Mouse (Mus musculus) brain, embryonic 14.5 days (tissue): Measurements from ENCODE around the gene Bcas3. TPM values are rescaled to one million over a fixed set of nuclear protein-coding genes. Genes with fewer than 3 reads are reported as not detected.

Experiments
- DNase-seq: peaks from one replicate; pipeline ENCODE4 v3.0.0-alpha.2; 2011; ENCODE audit warnings: low read depth
- CTCF ChIP-seq: fragments of 200-500 bp; IDR thresholded peaks from 2 replicates; pipeline ENCODE4 v1.5.1; 2012; ENCODE audit warnings: inconsistent platforms, mild to moderate bottlenecking, moderate library complexity, borderline replicate concordance; ENCODE audit not compliant: insufficient read depth, insufficient read length; ENCODE audit errors: extremely low read depth
- POLR2A ChIP-seq: fragments of 200-500 bp; IDR thresholded peaks from 2 replicates; pipeline ENCODE4 v1.6.1; 2012; ENCODE audit warnings: mild to moderate bottlenecking, inconsistent platforms, borderline replicate concordance; ENCODE audit not compliant: poor library complexity, insufficient read depth, insufficient read length, severe bottlenecking; ENCODE audit errors: extremely low read depth
- polyA plus RNA-seq: library from polyadenylated mRNA; depleted of rRNA; stranded (reverse); fragments of >200 nt; gene quantifications from 2 replicates; pipeline ENCODE4 v1.2.3, GENCODE M21; 2012

Bcas3 gene
- polyA plus RNA-seq, 1 experiment = 26.2 TPM

DNA sequence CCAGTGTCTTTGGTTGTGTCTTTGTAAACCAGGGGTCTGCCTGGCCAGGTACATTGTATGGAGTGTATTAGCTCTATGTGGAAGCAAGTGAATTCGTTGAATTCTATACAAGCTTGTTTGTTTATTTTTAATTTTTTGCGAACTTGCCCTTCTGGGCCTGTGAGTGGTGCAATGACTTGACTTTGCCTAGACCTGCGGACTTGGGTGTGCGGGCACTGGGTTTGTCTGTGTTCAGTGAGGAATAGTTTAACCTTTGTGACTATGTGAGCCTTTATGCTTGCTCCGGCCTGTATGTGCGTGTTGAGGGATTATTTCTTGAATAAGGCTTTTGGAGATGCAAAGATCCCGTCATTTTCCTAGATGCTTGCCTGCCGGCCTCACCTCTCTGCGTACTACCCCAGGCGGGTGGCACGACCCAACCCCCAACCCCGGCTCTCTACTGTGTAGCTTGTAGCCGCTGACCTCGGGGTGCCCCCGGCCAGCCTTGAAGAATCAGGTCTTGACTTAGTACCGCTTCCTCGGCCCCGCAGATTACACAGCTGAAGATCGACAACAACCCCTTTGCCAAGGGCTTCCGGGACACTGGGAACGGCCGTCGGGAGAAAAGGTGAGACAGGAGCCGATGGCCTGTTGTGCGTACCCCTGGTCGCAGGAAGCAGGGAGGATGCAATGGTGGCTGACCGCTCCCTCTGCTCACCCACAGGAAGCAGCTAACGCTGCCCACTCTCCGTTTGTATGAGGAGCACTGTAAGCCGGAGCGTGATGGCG, 483.7 kb downstream of the Bcas3 start:
- TF ChIP-seq POLR2A (no peak), CTCF (no peak)
- no peak for DNase-seq

DNA sequence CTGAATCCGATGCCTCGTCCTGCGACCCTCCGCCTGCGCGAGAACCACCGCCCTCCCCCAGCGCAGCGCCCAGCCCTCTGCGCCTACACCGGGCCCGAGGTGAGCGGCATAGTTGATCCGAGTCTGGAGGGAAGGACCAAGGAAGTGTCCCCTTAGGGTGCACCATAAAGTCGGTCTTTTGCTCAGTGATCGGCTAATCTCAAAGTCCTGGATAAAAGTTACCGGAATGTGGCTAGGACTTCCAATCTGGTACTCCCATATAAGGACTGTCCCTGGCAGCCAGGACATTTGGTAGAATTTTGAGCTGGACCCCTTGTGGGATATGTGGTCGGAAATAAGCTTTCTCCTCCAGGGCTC, 484.3 kb downstream of the Bcas3 start:
- DNase-seq = no peak
- TF ChIP-seq POLR2A = no peak
- TF ChIP-seq CTCF = no peak

DNA sequence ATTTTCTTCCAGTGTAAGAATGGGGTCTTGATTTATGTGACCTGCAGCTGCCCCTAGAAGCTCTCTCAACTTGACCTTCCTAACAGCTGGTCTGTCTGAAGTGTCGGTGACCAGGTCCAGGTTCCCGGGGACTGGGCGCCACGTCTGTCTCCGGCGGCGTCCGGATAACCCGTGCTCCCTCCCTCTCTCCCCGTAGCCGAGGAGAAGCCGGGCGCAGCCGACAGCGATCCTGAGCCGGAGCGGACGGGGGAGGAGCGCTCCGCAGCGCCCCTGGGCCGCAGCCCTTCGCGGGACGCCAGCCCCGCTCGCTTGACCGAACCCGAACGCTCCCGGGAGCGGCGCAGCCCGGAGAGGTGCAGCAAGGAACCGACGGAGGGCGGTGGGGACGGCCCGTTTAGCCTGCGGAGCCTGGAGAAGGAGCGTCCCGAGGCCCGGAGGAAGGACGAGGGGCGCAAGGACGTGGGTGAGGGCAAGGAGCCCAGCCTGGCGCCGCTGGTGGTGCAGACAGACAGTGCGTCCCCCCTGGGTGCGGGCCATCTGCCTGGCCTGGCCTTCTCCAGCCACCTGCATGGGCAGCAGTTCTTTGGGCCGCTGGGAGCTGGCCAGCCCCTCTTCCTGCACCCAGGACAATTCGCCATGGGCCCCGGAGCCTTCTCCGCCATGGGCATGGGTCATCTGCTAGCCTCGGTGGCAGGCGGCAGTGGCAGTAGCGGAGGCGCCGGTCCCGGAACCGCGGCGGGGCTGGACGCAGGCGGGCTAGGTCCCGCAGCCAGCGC, 484.9 kb downstream of the Bcas3 start:
- TF ChIP-seq POLR2A = no peak
- no peak for TF ChIP-seq CTCF

DNA sequence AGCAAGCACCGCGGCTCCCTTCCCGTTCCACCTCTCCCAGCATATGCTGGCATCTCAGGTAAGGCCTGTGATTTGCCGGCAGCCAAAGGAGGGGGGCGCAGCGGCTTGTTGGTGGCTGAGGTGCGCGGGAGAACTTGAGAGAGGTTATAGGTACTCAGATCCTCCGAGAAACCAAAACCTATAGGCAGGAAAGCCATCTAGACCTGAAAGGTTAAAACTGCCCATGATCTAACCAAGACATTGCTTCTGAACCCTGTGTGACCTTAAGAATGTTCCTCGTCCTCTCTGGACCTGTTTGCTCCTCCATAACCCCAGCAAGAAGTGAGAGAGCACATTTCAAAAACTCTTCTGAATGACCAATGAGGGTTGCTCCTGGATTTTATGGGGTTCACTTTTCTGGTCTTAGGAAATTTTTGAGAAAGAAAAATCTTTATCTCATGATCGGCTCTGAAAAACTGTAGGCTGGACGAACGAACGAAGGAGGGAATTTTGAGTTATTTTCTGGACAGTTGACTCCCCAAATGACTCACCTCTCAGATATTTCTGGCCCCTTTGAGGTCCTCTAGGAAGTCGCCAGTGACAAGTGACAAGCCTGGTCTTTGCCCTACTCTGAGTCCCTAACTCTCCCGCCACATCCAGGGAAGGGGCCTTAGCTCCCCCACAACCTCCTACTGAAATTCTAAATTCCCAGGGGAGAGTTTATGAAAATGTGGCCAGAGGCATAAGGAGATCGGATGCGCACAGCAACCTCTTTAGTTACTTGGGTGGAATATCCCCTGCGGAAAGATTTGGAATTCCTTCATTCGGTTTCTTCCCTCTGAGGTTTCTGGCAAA, 485.7 kb downstream of the Bcas3 start:
- DNase-seq = no peak
- TF ChIP-seq CTCF (no peak), POLR2A (no peak)

More for the DNA sequence above, 484.9 kb downstream of the Bcas3 start:
- no peak for DNase-seq

DNA sequence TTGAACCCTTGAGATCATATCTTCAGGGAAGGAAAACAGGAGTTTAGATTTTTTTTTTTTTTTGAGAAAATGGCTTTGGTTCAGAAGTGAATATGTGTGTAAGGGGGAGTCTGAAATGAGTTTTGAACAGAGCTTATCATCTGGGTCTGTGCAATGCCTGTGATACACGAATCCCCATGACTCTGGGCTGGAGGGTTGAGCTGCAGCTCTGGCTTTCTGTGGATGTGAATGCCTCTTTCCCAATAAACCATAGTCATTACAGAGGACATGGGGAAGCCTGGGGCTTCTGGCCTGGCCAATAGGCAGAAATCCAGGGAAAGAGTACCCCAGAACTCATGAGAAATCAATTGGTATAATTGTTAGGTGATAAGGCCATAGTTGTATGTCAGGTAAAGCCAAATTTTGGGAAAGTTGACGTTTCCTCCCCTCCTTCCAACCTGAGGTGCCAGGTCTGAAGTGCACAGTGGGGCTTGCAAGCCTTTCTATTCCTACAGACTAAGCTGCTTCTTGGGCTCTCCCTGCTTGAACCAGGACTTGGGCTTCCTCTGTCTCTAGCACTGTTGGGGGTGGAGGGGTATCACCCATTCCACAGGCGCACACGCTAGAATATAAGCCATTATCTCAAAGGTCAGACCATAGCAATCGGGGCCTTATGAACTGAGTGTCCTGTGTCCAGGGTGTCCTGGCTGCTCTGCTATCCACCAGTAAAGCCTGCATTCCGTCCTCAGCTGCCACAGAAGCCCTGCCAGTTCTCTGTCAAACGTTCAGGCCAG, 486.5 kb downstream of the Bcas3 start:
- no peak for DNase-seq
- TF ChIP-seq CTCF (no peak), POLR2A (no peak)

DNA sequence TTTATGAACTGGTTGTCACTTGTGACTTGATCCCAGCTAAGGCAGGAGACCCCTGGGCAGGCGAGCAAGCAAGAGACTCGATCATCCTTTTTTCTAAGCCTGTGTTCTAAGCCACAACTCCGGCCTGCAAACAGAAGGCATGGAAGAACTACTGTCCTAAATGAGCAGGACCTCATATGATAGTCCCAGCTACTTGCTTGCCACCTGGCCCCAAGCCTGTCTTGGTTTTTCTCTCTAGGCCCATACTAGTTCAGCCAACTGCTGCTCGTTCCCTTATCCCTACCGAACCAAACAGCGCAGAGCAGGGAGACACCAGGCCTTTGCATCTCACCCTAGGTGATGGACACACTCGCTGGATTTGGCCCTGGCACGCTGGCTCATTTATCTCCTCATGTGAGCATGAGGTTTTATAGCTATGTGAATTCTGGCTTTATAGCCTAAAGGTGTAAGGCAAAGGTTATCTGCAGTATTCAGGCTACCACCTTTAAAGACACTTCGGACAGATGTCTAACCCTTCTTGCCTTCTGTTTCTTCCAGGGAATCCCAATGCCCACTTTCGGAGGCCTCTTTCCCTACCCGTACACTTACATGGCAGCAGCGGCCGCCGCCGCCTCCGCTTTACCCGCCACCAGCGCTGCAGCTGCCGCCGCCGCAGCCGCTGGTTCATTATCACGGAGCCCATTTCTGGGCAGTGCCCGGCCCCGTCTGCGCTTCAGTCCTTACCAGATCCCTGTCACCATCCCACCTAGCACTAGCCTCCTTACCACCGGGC, 487.2 kb downstream of the Bcas3 start:
- TF ChIP-seq CTCF (no peak), POLR2A (no peak)
- peak; percentile 48 for DNase-seq

DNA sequence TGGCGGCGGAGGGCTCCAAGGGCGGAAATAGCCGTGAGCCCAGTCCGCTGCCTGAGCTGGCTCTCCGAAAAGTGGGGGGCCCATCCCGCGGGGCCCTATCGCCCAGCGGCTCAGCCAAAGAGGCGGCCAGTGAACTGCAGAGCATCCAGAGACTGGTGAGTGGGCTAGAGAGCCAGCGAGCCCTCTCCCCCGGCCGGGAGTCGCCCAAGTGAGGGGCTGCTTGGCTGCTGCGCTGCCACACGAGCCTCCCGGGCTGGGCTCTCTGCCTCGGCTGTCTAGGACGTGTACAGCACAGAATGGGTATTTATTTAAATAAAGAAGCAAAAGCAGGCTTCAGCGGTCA, 487.8 kb downstream of the Bcas3 start:
- no peak for DNase-seq
- TF ChIP-seq POLR2A = no peak
- TF ChIP-seq CTCF = no peak

DNA sequence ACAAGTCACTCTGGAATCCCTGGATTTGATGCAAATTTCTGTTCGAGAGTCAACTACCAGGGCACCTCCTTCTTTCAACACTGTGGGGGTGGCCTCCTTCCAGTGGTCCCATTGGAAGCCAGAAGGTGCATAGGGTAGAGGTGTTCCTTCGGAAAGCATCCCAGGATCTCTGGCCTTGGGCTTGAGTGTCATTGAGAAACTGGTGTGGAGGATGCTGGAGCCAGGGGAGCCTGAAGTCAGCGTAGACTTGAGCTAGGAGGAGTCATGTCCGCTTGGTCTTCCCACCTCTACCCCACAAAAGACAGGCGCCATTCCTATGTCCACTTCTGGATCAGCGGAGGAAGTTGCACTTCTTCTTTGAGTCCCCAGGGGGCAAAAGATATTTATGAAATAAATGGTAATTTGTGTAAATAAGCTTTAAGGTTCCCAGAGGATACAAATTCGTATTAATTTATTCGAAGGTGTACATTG, 488.3 kb downstream of the Bcas3 start:
- no peak for DNase-seq
- TF ChIP-seq POLR2A (no peak), CTCF (peak; percentile 6; the same call in 1 of the 2 replicates)

DNA sequence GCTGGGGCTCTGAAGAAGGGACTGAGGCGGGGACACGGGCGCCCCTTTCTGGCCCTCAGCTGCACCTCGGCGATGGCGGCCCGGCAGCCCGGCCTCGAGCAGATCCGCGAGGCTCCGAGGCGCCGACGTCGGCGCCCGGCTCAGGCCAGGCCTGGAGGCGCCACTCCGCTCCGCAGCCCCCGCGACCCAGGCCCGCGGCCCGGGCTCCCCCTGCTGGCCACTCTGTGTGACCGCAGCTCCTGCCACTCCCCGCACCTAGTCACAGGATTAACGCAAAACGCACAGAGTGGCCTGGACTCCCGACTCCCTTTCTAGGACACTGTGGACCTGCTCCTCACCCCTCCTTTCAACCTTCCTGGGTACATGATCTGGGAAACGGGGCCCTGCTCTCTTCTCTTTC, 489.0 kb downstream of the Bcas3 start:
- peak; percentile 83 for DNase-seq
- TF ChIP-seq CTCF (peak; percentile 80), POLR2A (no peak)

DNA sequence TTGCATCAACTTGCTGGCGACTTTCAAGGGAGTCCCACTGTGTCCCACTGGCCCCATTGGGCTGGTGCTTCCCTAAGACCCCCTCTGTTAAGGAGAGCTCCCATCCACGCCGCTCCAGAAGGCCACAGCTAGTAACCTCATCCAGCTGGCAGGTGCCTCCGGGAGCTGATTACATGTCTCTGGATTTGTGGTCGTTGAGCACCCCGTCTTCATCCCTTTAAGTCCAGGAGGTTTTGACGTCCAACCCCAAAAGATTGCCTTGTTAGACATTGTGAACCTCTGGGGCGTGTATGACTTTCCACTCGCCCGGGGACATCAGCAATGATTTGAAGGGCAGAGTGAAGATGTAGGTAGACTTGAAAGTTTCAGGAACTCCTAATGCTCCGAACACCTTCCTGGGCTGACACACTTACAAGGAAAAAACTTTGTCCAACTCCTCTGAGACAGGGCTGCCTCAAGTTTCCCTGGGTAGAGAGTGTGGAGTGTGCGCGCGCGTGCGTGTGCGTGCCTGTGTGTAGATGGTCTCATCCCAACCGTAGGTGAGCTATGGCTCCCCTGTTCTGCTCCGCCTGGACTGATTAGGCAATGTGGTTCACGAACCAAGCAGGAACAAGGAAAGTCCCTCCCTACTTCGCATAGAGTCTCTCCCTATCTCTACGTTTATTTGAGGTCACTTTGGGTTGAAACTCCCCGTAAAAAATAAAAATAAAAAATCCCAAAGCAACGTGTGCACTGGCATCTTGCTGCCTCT, 489.8 kb downstream of the Bcas3 start:
- TF ChIP-seq CTCF (no peak), POLR2A (no peak)
- no peak for DNase-seq

DNA sequence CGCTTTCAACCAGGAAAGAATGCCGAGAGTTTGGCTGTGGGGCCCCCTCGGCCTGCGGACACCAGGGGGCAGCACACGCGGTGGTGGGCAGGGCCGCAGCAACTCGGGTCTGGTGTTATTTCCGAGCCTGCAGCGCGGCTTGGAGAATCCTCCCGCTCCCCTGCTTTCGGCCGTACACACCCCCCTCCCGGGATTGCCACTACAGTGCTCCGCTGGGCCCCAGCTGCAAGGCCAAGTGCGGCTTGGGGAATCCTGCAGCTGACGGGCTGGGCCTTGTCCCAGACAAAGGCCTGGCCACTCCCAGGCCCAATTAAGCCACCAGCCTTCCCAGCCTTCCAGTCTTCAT, 490.4 kb downstream of the Bcas3 start:
- TF ChIP-seq POLR2A (no peak), CTCF (peak; percentile 81)
- peak; percentile 89 for DNase-seq
